Mouse (Mus musculus): Measurements from ENCODE around the gene Msx2. TPM values are rescaled to one million over a fixed set of nuclear protein-coding genes. Genes with fewer than 3 reads are reported as not detected.

The Msx2 gene
- polyA plus RNA-seq, 1 experiment = 0.38 TPM

DNA sequence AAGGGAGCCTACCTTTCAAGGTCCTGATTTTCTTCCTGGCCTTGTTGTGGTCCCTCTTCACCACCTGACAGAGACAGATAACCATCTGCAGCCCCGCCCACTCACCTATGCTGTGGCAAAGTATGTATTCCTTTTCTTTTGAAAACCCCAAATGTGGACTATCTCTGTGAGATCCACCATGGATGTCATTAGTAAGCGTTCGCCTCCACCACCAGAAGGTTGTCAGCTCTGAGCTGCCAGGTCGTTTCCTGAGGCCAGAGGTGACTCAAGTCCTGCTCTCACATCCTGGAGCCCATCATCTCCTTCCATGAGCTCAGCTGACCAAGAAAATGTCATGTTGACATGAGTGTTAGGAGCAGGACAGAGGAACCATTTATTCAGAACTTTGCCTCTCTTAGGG is 52.1 kb downstream of the Msx2 start:
- Histone ChIP-seq H3K4me3 (ENCODE audit: insufficient read depth, low read length) (no peak overlapping the region), H3K27ac (ENCODE audit: insufficient read depth, low read length) (no peak overlapping the region), H3K4me1 (ENCODE audit: control insufficient read depth, insufficient read depth, low read length) (no peaks in the 10 kb centered on the region)
- TF ChIP-seq CTCF (IDR thresholded peaks at IDR 0.05; ENCODE audit: extremely low read depth, insufficient read depth, low read length) = no peak
- TF ChIP-seq POLR2A (IDR thresholded peaks at IDR 0.05; ENCODE audit: extremely low read depth, insufficient read depth, low read length) = no peak

DNA sequence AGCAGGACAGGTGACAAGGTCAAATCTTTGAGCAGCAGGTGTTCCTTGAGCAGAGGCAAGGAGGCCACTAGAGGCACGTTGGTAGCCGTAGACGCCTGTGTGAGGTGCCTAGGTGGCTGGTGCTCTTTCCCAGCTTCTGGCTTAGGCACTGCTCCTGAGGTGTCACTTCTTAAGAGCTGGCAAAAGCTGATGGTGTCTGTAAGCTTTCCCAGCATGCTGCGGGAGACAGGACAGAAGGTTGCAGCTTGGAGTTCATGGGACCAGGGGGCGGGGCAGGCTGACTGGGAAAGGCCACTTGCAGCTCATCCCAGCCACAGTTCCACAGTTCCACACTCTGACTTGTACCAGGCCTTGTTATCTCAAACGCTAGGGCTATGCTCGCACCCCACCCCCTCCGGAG is 53.2 kb downstream of the Msx2 start:
- Histone ChIP-seq H3K4me1 (ENCODE audit: control insufficient read depth, insufficient read depth, low read length) (no peaks in the 10 kb centered on the region), H3K27ac (ENCODE audit: insufficient read depth, low read length) (no peak overlapping the region), H3K4me3 (ENCODE audit: insufficient read depth, low read length) (no peak overlapping the region)
- TF ChIP-seq POLR2A (IDR thresholded peaks at IDR 0.05; ENCODE audit: extremely low read depth, insufficient read depth, low read length) (no peak), CTCF (IDR thresholded peaks at IDR 0.05; ENCODE audit: extremely low read depth, insufficient read depth, low read length) (no peak)

DNA sequence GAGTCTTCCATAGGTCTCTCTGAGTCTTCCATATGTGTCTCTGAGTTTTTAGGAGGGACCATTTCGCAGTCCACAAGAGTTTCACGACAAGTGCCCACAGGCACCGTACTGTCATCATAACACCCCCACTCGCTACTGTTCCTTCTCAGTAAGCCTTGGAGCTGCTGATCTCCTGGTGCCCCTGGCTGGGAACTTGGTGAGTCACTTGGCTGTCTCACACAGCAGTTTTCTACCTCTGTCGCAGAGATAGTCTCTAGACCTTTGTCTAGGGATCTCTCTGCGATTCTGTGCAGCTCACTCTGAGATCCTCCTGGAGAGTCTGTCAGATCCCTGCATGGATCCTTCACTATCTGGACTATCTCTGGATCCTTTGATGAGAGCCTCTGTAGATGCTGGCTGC is 55.2 kb downstream of the Msx2 start:
- no peak overlapping the region for H3K4me3 ChIP-seq (ENCODE audit: insufficient read depth, low read length)
- H3K27ac ChIP-seq (ENCODE audit: insufficient read depth, low read length) = no peak overlapping the region
- no peaks in the 10 kb centered on the region for H3K4me1 ChIP-seq (ENCODE audit: control insufficient read depth, insufficient read depth, low read length)
- no peak for TF ChIP-seq POLR2A (IDR thresholded peaks at IDR 0.05; ENCODE audit: extremely low read depth, insufficient read depth, low read length)
- TF ChIP-seq CTCF (IDR thresholded peaks at IDR 0.05; ENCODE audit: extremely low read depth, insufficient read depth, low read length) = no peak

Other genes with a start within 250 kb of the Msx2 start
- gene Ror2, start 186.9 kb downstream of the Msx2 start, polyA plus RNA-seq (2012; rRNA removed) = 0.67 and 0.72 TPM in 2 replicates
- gene Sptlc1, start 95.7 kb downstream of the Msx2 start, polyA plus RNA-seq (2012; rRNA removed) = 25.1 and 25.9 TPM in 2 replicates